Mouse (Mus musculus) heart, adult 8-10 months (tissue): ENCODE measurements around the gene Stk38. TPM values are rescaled to one million over a fixed set of nuclear protein-coding genes. Genes with fewer than 3 reads are reported as not detected.

ENCODE experiments used
- DNase-seq: peaks from one replicate; pipeline ENCODE4 v3.0.0; 2022; ENCODE audit warnings: low spot score
- total RNA-seq, 4 experiments: library from RNA; stranded (reverse); gene quantifications; 2 replicates each; pipeline ENCODE4 v1.2.4; 2022

Stk38 gene
- total RNA-seq, 4 experiments from 2014 or later: 26.4 to 31.4 (median 29.0) TPM

- peak; percentile 81 for DNase-seq
Observed at GRCm38 (mm10) chr17:28926380-28926779, 81.4 kb downstream of the Stk38 start.

- DNase-seq: no peak
Observed at GRCm38 (mm10) chr17:28924957-28925595, 82.7 kb downstream of the Stk38 start.

GRCm38 (mm10) chr17:28922096-28922495, 85.7 kb downstream of the Stk38 start:
- DNase-seq: no peak

GRCm38 (mm10) chr17:28921086-28921485, 86.7 kb downstream of the Stk38 start:
- no peak for DNase-seq

Other genes starting within 250 kb of the Stk38 start
- under 1 TPM in 2 of 4 experiments, not detected in 2; 0.16 to 0.83 TPM for gene Mapk13, start 238.7 kb downstream of the Stk38 start, total RNA-seq
- gene Brpf3, start 206.9 kb downstream of the Stk38 start, total RNA-seq: 10 to 100 TPM in 3 of 4 experiments, 1 to 10 TPM in 1; 8.5 to 15.3 (median 14.6) TPM
- gene Pnpla1, start 149.6 kb downstream of the Stk38 start, total RNA-seq: under 1 TPM in 2 of 4 experiments, not detected in 2; 0.05 to 0.11 TPM
- under 1 TPM in 1 of 4 experiments, not detected in 3; 0.06 TPM for gene 4930539E08Rik, start 92.7 kb downstream of the Stk38 start, total RNA-seq
- under 1 TPM in 2 of 4 experiments, not detected in 2; 0.26 to 0.31 TPM for gene Pxt1, start 64.2 kb downstream of the Stk38 start, total RNA-seq
- 10 to 100 TPM; 33.5 to 58.8 (median 54.0) TPM for gene Kctd20, start 56.0 kb downstream of the Stk38 start, total RNA-seq
- gene Srsf3, start 24.6 kb upstream of the Stk38 start, total RNA-seq: 10 to 100 TPM; 52.6 to 73.3 (median 70.5) TPM
- 10 to 100 TPM; 11.7 to 32.6 (median 22.3) TPM for gene Cdkn1a, start 83.0 kb upstream of the Stk38 start, total RNA-seq
- gene Rab44, start 106.2 kb upstream of the Stk38 start, total RNA-seq: under 1 TPM in 3 of 4 experiments, not detected in 1; 0.12 to 0.75 (median 0.38) TPM
- gene Cpne5, start 230.2 kb upstream of the Stk38 start, total RNA-seq: 1 to 10 TPM; 3.2 to 9.5 (median 4.4) TPM